Mouse (Mus musculus): ENCODE results near the gene Gm15294. TPM values are rescaled to one million over a fixed set of nuclear protein-coding genes. Genes with fewer than 3 reads are reported as not detected.

The Gm15294 gene
- polyA plus RNA-seq (2012; rRNA removed) = not detected in 2 replicates

DNA sequence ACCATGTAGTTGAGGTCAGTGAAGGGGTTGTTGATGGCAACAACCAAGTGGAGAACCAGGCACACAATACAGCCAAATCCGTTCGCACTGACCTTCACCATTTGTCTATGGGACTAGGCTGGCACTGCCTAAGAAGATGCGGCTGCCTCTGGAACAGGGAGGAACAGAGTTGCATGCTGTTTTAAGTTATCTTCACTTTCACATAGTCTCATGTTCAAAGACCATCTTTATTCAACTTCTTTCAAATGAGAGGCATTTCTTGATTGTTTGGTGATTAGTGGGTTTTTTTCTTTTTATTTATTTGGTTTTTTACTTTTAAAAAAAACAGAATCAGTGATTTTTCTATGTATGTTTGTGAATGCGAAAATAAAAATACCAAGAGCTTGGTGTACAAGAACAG is at the start of gene Gm15294:
TSS of gene Gm15294 (minus strand) at position 101 of the 400 bp plus-strand sequence.
- no peaks in the 10 kb centered on the region for H3K36me3 ChIP-seq (ENCODE audit: control insufficient read depth, insufficient read depth, low read length)
- 98% methylated on average over 4 of the region's 4 CpGs for WGBS
- no peaks in the 10 kb centered on the region for H3K4me1 ChIP-seq (ENCODE audit: control insufficient read depth, insufficient read depth, low read length)
- no peak for DNase-seq
- H3K27ac ChIP-seq (ENCODE audit: insufficient read depth, low read depth, low read length) = no peak within 1 kb of the TSS
- H3K27me3 ChIP-seq (replicated peaks; ENCODE audit: control insufficient read depth, insufficient read depth, low read length) = no peaks in the 10 kb centered on the region
- no peak within 1 kb of the TSS for H3K4me3 ChIP-seq (ENCODE audit: insufficient read depth, low read depth, low read length)
- TF ChIP-seq CTCF (conservative IDR thresholded peaks at IDR 0.05; ENCODE audit: insufficient read depth, insufficient read length, low read depth, low read length) (no peak), POLR2A (IDR thresholded peaks at IDR 0.05; ENCODE audit: low read depth, low read length) (no peak)

DNA sequence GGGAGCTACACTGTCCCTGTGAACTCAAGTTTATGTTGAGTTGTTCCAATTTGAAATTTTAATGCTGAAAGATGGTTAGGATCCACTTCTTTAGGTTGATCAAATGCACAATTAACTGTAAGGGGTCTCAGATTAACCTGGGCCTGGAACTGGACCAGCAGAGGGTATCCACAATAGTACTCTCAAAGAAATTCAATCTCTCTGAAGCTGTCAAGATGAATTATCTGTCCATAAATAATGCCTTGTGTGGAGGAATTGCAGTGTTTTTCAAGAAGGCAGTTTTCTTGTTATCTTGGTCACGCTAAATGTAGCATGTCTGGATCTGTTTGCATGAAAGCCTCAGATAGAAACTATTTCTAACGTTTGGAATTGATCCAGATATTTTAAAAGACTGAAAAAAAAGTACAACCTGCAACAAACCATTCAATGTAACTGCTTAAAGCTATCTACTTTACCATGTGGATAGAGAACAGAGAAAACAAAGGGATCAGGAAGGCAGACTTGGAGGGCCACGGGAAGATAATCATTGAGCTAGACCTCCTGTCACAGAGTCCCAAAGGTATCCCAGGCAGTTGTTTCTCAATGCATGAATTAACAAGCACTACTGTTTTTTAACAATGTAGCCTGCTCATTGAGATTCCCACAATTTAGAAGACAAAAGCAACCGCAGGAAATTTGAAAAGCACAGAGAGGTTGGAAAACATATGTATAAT is 9.5 kb upstream of the Gm15294 start:
- DNase-seq = no peak
- no peak overlapping the region for H3K4me3 ChIP-seq (ENCODE audit: insufficient read depth, low read depth, low read length)
- H3K4me1 ChIP-seq (ENCODE audit: control insufficient read depth, insufficient read depth, low read length) = no peaks in the 10 kb centered on the region
- H3K27me3 ChIP-seq (replicated peaks; ENCODE audit: control insufficient read depth, insufficient read depth, low read length) = no peaks in the 10 kb centered on the region
- WGBS = 25% methylated on average over 4 of the region's 4 CpGs
- no peak overlapping the region for H3K27ac ChIP-seq (ENCODE audit: insufficient read depth, low read depth, low read length)
- no peaks in the 10 kb centered on the region for H3K36me3 ChIP-seq (ENCODE audit: control insufficient read depth, insufficient read depth, low read length)
- no peak for TF ChIP-seq POLR2A (IDR thresholded peaks at IDR 0.05; ENCODE audit: low read depth, low read length)
- no peak for TF ChIP-seq CTCF (conservative IDR thresholded peaks at IDR 0.05; ENCODE audit: insufficient read depth, insufficient read length, low read depth, low read length)

DNA sequence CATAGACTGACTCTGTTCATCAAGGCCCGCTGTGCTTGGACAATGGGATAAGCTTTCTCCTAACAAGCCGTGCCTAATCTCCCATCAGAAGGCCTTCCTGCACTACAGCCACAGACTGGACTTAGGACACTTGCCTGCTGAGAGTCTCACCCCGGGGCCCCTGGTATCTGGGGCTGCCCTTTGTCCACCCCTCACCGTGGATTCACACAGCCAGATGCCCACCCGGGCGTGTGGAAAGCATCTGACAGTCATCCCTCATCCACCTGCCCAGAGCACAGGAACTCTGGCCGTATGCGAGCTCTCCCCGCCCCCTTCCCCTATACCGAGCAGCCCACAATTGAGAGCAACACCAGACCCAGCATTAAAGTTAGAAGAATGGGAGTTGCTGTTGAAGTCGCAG is 1.0 kb downstream of the Gm15294 start:
- TF ChIP-seq POLR2A (IDR thresholded peaks at IDR 0.05; ENCODE audit: low read depth, low read length) (no peak), CTCF (conservative IDR thresholded peaks at IDR 0.05; ENCODE audit: insufficient read depth, insufficient read length, low read depth, low read length) (no peak)
- H3K36me3 ChIP-seq (ENCODE audit: control insufficient read depth, insufficient read depth, low read length) = no peaks in the 10 kb centered on the region
- WGBS = 85% methylated on average over 11 of the region's 11 CpGs
- no peaks in the 10 kb centered on the region for H3K27me3 ChIP-seq (replicated peaks; ENCODE audit: control insufficient read depth, insufficient read depth, low read length)
- H3K4me3 ChIP-seq (ENCODE audit: insufficient read depth, low read depth, low read length) = no peak overlapping the region
- H3K27ac ChIP-seq (ENCODE audit: insufficient read depth, low read depth, low read length) = no peak overlapping the region
- no peak for DNase-seq
- H3K4me1 ChIP-seq (ENCODE audit: control insufficient read depth, insufficient read depth, low read length) = no peaks in the 10 kb centered on the region

DNA sequence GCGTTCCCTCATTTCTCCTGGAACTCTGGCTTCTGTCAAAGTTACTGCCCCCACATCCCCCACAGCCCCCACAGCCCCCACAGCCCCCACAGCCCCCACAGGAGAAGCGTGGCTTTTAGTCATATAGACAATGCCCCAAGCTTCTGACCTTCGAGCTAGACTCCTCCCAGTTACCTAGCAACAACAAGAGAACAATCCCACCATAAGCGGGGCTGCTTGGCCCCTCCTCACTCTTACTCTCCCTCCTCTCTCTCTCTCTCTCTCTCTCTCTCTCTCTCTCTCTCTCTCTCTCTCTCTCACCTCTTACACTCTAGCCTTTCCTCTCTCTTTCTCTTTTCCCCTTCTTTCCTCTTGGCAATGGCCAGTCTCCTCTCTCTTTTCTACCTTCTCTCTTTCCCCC is 1.4 kb downstream of the Gm15294 start:
- H3K4me1 ChIP-seq (ENCODE audit: control insufficient read depth, insufficient read depth, low read length) = no peaks in the 10 kb centered on the region
- H3K4me3 ChIP-seq (ENCODE audit: insufficient read depth, low read depth, low read length) = no peak overlapping the region
- TF ChIP-seq CTCF (conservative IDR thresholded peaks at IDR 0.05; ENCODE audit: insufficient read depth, insufficient read length, low read depth, low read length) (no peak), POLR2A (IDR thresholded peaks at IDR 0.05; ENCODE audit: low read depth, low read length) (no peak)
- H3K27ac ChIP-seq (ENCODE audit: insufficient read depth, low read depth, low read length) = no peak overlapping the region
- WGBS = 56% methylated on average over 3 of the region's 4 CpGs
- no peaks in the 10 kb centered on the region for H3K36me3 ChIP-seq (ENCODE audit: control insufficient read depth, insufficient read depth, low read length)
- DNase-seq = no peak
- H3K27me3 ChIP-seq (replicated peaks; ENCODE audit: control insufficient read depth, insufficient read depth, low read length) = no peaks in the 10 kb centered on the region

DNA sequence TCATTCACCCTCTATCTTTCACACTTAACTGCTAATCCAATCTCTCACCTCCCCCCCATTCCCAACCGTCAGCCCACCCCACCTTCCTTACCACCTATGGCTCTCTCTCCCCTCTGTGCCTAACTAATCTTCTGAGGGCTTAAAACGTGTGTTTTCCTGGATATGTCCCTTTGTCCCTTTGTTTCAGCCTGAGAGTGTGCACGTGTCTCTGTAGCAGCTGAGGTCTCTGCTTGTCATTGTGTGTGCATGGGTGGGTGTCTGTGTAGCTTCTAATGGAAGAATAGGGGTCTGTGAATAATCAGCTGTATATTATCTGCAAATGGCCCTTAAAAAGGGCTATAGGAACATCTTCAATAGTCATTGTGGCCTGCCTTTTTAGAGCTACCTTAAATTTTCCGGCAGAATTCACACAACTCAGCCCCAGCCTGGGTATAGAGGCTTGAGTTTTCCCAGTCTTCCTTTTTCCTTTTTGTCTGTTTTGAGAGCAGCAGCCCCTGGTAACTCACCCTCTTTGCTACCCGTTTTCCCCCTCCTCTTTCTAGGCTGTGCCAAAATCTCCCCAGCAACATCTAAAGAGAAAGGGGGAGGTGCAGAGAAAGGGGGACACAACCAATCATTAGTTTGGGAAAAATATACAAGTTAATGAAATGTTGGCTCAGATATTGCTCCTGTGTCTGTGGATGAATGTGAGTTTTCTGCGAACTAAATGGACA is 19.2 kb downstream of the Gm15294 start:
- 43% methylated on average over 6 of the region's 6 CpGs for WGBS
- no peaks in the 10 kb centered on the region for H3K36me3 ChIP-seq (ENCODE audit: control insufficient read depth, insufficient read depth, low read length)
- H3K4me3 ChIP-seq (ENCODE audit: insufficient read depth, low read depth, low read length) = no peak overlapping the region
- TF ChIP-seq CTCF (conservative IDR thresholded peaks at IDR 0.05; ENCODE audit: insufficient read depth, insufficient read length, low read depth, low read length) (no peak), POLR2A (IDR thresholded peaks at IDR 0.05; ENCODE audit: low read depth, low read length) (no peak)
- H3K27ac ChIP-seq (ENCODE audit: insufficient read depth, low read depth, low read length) = no peak overlapping the region
- H3K27me3 ChIP-seq (replicated peaks; ENCODE audit: control insufficient read depth, insufficient read depth, low read length) = no peaks in the 10 kb centered on the region
- H3K4me1 ChIP-seq (ENCODE audit: control insufficient read depth, insufficient read depth, low read length) = no peaks in the 10 kb centered on the region
- no peak for DNase-seq

Other genes with a start within 250 kb of the Gm15294 start
- not detected in 2 replicates for gene Irs4, start 150.0 kb downstream of the Gm15294 start, polyA plus RNA-seq (2012; rRNA removed)